Mouse (Mus musculus) small intestine, adult 2 months (tissue): ENCODE data around the gene Gm20388. TPM values are rescaled to one million over a fixed set of nuclear protein-coding genes. Genes with fewer than 3 reads are reported as not detected.

ENCODE experiments used
- H3K27ac ChIP-seq: fragments of 200-500 bp; 2 replicates; pipeline ENCODE4 v1.5.1; 2012; ENCODE audit warnings: low read depth, low read length, control low read depth, inconsistent platforms; ENCODE audit not compliant: insufficient read depth
- H3K27me3 ChIP-seq: fragments of 200-500 bp; 2 replicates; pipeline ENCODE4 v1.6.1; 2012; ENCODE audit warnings: mild to moderate bottlenecking, moderate library complexity, low read length, inconsistent platforms; ENCODE audit not compliant: control insufficient read depth, insufficient read depth
- H3K36me3 ChIP-seq: fragments of 200-500 bp; 2 replicates; pipeline ENCODE4 v1.6.1; 2012; ENCODE audit warnings: mild to moderate bottlenecking, low read length, control low read depth, inconsistent platforms; ENCODE audit not compliant: control insufficient read depth, insufficient read depth
- H3K4me1 ChIP-seq: fragments of 200-500 bp; 2 replicates; pipeline ENCODE4 v1.6.1; 2012; ENCODE audit warnings: low read length, inconsistent platforms, mixed read lengths; ENCODE audit not compliant: control insufficient read depth, insufficient read depth, insufficient read length
- H3K4me3 ChIP-seq: fragments of 200-500 bp; 2 replicates; pipeline ENCODE4 v1.5.1; 2012; ENCODE audit warnings: low read depth, mild to moderate bottlenecking, control low read depth, inconsistent platforms, low read length, moderate library complexity
- CTCF ChIP-seq: fragments of 200-500 bp; IDR thresholded peaks from 2 replicates; pipeline ENCODE4 v1.5.1; 2012; ENCODE audit warnings: low read depth, mild to moderate bottlenecking, control low read depth, inconsistent platforms, low read length, moderate library complexity, mixed read lengths; ENCODE audit not compliant: insufficient replicate concordance, insufficient read length; ENCODE audit errors: extremely low read depth
- POLR2A ChIP-seq: fragments of 200-500 bp; IDR thresholded peaks from 2 replicates; pipeline ENCODE4 v1.6.1; 2012; ENCODE audit warnings: low read depth, mild to moderate bottlenecking, control low read depth, inconsistent platforms, low read length, moderate library complexity
- WGBS: fragments of 180-500 bp; shearing (Covaris S2); methylation state at CpG from one replicate; pipeline ENCODE4 v1.1.7; 2018; 5-methylcytosine and 5-hydroxymethylcytosine counted together
- polyA plus RNA-seq: library from polyadenylated mRNA; depleted of rRNA; stranded (reverse); fragments of >200 nt; gene quantifications from 2 replicates; pipeline ENCODE4 v1.2.3, GENCODE M21; 2012

Gene Gm20388
- polyA plus RNA-seq, 1 experiment = 37.3 TPM

- no peak overlapping the region for H3K27ac ChIP-seq
- 74% methylated on average over 22 of the region's 22 CpGs for WGBS
- H3K4me1 ChIP-seq = peaks cover 32% of the 10 kb centered on the region
- no peak overlapping the region for H3K4me3 ChIP-seq
- TF ChIP-seq CTCF = no peak
- no peak for TF ChIP-seq POLR2A
- H3K36me3 ChIP-seq = no peaks in the 10 kb centered on the region
- no peaks in the 10 kb centered on the region for H3K27me3 ChIP-seq
Measured at GRCm38 (mm10) chr8:120376847-120377802, 466.5 kb downstream of the Gm20388 start.

GRCm38 (mm10) chr8:120377803-120378189 lies 467.2 kb downstream of the Gm20388 start:
- peaks cover 26% of the 10 kb centered on the region for H3K4me1 ChIP-seq
- WGBS = 79% methylated on average over 7 of the region's 7 CpGs
- no peaks in the 10 kb centered on the region for H3K36me3 ChIP-seq
- H3K27me3 ChIP-seq = no peaks in the 10 kb centered on the region
- H3K27ac ChIP-seq = no peak overlapping the region
- no peak overlapping the region for H3K4me3 ChIP-seq
- TF ChIP-seq CTCF = no peak
- no peak for TF ChIP-seq POLR2A

- Histone ChIP-seq H3K4me1 (peaks cover 25% of the 10 kb centered on the region), H3K27ac (no peak overlapping the region), H3K4me3 (no peak overlapping the region), H3K27me3 (no peaks in the 10 kb centered on the region), H3K36me3 (no peaks in the 10 kb centered on the region)
- TF ChIP-seq CTCF (no peak), POLR2A (no peak)
- WGBS = 42% methylated on average over 16 of the region's 16 CpGs
Measured at GRCm38 (mm10) chr8:120378306-120378705, 467.7 kb downstream of the Gm20388 start.

- H3K36me3 ChIP-seq = no peaks in the 10 kb centered on the region
- H3K4me1 ChIP-seq = peaks cover 26% of the 10 kb centered on the region
- H3K4me3 ChIP-seq = no peak overlapping the region
- H3K27me3 ChIP-seq = no peaks in the 10 kb centered on the region
- 69% methylated on average over 3 of the region's 3 CpGs for WGBS
- no peak overlapping the region for H3K27ac ChIP-seq
- TF ChIP-seq POLR2A (no peak), CTCF (no peak)
Measured at GRCm38 (mm10) chr8:120379015-120379414, 468.4 kb downstream of the Gm20388 start.

DNA sequence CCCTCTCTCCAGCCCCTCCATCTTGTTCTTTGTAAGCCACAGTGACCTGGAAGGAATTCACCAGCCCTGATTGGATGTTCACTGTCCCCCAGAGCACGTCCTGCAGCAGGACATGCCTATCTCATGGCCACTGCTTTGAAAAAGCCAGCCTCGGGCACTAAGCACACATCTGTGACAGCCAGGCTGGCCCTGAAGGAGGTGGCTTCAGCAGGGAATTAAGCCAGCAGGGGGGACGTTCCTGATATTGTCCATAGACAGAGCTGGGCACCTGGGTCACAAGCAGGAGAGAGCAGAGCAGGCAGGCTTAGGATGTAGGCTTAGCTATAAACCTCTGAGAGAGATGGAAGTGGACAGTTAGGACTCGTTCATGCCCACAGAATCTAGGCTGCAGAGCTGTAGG lies 471.2 kb downstream of the Gm20388 start:
- Histone ChIP-seq H3K4me3 (no peak overlapping the region), H3K27me3 (no peaks in the 10 kb centered on the region), H3K36me3 (no peaks in the 10 kb centered on the region), H3K4me1 (peaks cover 13% of the 10 kb centered on the region), H3K27ac (no peak overlapping the region)
- 78% methylated on average over 4 of the region's 4 CpGs for WGBS
- TF ChIP-seq CTCF (no peak), POLR2A (no peak)

GRCm38 (mm10) chr8:120382436-120383203 lies 472.0 kb downstream of the Gm20388 start:
- H3K27ac ChIP-seq = no peak overlapping the region
- TF ChIP-seq CTCF = no peak
- no peak for TF ChIP-seq POLR2A
- H3K27me3 ChIP-seq = no peaks in the 10 kb centered on the region
- no peak overlapping the region for H3K4me3 ChIP-seq
- no peaks in the 10 kb centered on the region for H3K36me3 ChIP-seq
- peaks cover 9% of the 10 kb centered on the region for H3K4me1 ChIP-seq
- 45% methylated on average over 19 of the region's 19 CpGs for whole genome bisulfite sequencing

- WGBS = 57% methylated on average over 6 of the region's 6 CpGs
- no peak for TF ChIP-seq POLR2A
- no peak for TF ChIP-seq CTCF
- no peak overlapping the region for H3K4me3 ChIP-seq
- H3K27ac ChIP-seq = no peak overlapping the region
- no peaks in the 10 kb centered on the region for H3K36me3 ChIP-seq
- no peaks in the 10 kb centered on the region for H3K27me3 ChIP-seq
- H3K4me1 ChIP-seq = peaks cover 9% of the 10 kb centered on the region
Measured at GRCm38 (mm10) chr8:120383204-120383560, 472.5 kb downstream of the Gm20388 start.
